Mouse (Mus musculus): ENCODE data around the gene Impg1. TPM values are rescaled to one million over a fixed set of nuclear protein-coding genes. Genes with fewer than 3 reads are reported as not detected.
A peak's percentile ranks its signal among the peaks of the same experiment; 100 is the strongest.

Impg1 gene
- polyA plus RNA-seq, 1 experiment from 2014 or later, result not detected

DNA sequence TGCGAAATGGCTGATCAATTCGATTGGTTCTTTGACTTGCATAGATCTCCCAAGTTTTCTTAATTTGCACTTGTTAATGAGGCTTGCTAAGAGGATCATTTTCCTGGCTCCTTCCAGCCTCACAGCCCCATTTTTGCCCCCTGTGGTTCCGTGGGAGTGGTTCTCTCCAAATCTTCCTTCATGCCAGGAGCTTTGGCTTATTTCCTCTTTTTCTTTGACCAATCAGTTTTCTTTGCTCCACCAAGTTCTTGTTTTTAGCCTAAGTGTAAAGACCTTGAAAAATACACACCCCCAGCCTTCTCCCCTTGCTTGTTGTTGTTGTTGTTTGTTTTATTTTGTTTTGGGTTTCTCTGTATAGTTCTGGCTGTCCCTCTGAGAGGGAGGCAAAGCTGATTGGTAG is 77.4 kb downstream of the Impg1 start:
- WGBS, result 75% methylated on average over 3 of the region's 3 CpGs

DNA sequence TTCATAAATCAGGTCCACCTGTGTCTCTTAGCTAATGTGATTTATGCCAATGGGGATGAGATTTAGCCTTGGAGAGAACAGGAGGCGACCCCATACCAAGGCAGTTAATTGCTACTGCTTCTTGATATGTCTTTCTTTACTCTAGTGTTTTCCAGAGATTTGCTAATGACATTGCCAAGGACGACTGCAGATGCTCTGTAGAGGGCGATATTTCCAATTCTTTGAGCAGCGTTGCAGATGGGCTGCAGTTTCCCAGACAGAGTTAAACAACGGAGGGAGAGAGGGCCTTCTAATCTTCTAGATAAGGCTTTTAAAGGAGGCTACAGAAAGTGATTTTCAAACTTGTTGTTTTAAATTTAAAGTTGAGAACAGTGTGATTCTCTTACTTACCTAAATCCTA is 78.8 kb downstream of the Impg1 start:
- no peak overlapping the region for H3K4me2 ChIP-seq (ENCODE audit: low read length)
- no peaks in the 10 kb centered on the region for H3K36me3 ChIP-seq (ENCODE audit: control insufficient read depth, insufficient read depth)
- no peak overlapping the region for H3K27ac ChIP-seq (ENCODE audit: low read length)
- ATAC-seq, result peak; percentile 64
- no peaks in the 10 kb centered on the region for H3K9me3 ChIP-seq (ENCODE audit: control insufficient read depth, low read length)
- peaks cover 4% of the 10 kb centered on the region; the same call in 1 of the 2 replicates for H3K4me1 ChIP-seq (replicated peaks; ENCODE audit: control insufficient read depth, insufficient read depth, low read length)
- 23% methylated on average over 5 of the region's 5 CpGs for WGBS
- no peak overlapping the region for H3K9ac ChIP-seq (replicated peaks; ENCODE audit: low read depth, low read length)
- H3K4me3 ChIP-seq (replicated peaks; ENCODE audit: low read length), result no peak overlapping the region
- 0 out of 2 replicates have a peak, but pooled peaks cover 3% of the 10 kb centered on the region for H3K27me3 ChIP-seq (replicated peaks; ENCODE audit: control insufficient read depth, insufficient read depth, low read length)

More for the DNA sequence above, 77.4 kb downstream of the Impg1 start:
- 0 out of 2 replicates have a peak, but pooled peaks cover 3% of the 10 kb centered on the region for H3K27me3 ChIP-seq (replicated peaks; ENCODE audit: control insufficient read depth, insufficient read depth, low read length)
- peaks cover 4% of the 10 kb centered on the region; the same call in 1 of the 2 replicates for H3K4me1 ChIP-seq (replicated peaks; ENCODE audit: control insufficient read depth, insufficient read depth, low read length)
- H3K4me3 ChIP-seq (replicated peaks; ENCODE audit: low read length), result no peak overlapping the region
- no peak overlapping the region for H3K27ac ChIP-seq (ENCODE audit: low read length)
- ATAC-seq, result no peak
- no peaks in the 10 kb centered on the region for H3K9me3 ChIP-seq (ENCODE audit: control insufficient read depth, low read length)
- H3K36me3 ChIP-seq (ENCODE audit: control insufficient read depth, insufficient read depth), result no peaks in the 10 kb centered on the region
- H3K9ac ChIP-seq (replicated peaks; ENCODE audit: low read depth, low read length), result no peak overlapping the region
- H3K4me2 ChIP-seq (ENCODE audit: low read length), result no peak overlapping the region

DNA sequence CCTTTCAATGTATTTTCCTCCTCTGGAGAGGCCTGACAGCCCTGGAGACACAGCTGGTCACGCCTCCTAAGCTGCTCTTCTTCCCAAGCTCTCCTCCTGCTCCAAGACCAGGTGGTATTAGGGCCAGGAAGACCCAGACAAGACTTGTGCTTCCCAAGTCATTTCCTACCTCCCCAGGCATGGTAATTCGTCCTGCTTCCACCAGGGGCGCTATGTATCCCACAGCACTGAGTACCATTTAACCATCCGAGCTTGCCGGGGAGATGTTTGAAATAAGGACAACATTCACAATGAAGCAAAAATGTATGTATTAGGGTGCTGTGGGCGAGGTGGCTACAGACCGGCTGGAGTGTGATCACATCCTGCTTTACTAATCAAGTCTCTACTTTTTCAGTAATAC is 79.3 kb downstream of the Impg1 start:
- peaks cover 2% of the 10 kb centered on the region; the same call in 1 of the 2 replicates for H3K4me1 ChIP-seq (replicated peaks; ENCODE audit: control insufficient read depth, insufficient read depth, low read length)
- H3K9ac ChIP-seq (replicated peaks; ENCODE audit: low read depth, low read length), result no peak overlapping the region
- H3K36me3 ChIP-seq (ENCODE audit: control insufficient read depth, insufficient read depth), result no peaks in the 10 kb centered on the region
- H3K4me2 ChIP-seq (ENCODE audit: low read length), result no peak overlapping the region
- H3K9me3 ChIP-seq (ENCODE audit: control insufficient read depth, low read length), result no peaks in the 10 kb centered on the region
- ATAC-seq, result no peak
- 0 out of 2 replicates have a peak, but pooled peaks cover 3% of the 10 kb centered on the region for H3K27me3 ChIP-seq (replicated peaks; ENCODE audit: control insufficient read depth, insufficient read depth, low read length)
- 54% methylated on average over 7 of the region's 7 CpGs for WGBS
- H3K27ac ChIP-seq (ENCODE audit: low read length), result no peak overlapping the region
- no peak overlapping the region for H3K4me3 ChIP-seq (replicated peaks; ENCODE audit: low read length)

DNA sequence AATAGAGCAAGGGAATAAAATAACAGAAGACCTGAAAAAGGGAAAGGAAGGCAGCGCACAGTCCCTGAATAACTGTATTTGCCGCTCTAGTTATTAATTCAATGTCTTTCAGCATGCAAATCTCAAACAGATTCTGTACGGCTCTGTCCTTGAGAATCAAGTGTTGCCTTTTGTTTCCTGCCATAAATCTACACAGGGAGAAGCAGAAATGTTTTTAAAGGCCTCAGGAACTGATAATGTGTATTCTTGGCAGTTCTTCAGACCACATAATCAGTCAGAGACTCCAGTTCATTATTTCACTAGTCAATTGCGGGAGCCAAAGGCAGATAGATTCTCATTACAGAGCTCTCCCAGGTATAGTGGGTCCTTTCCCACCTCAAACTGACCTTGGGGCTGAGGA is 82.6 kb downstream of the Impg1 start:
- Histone ChIP-seq H3K4me2 (ENCODE audit: low read length) (no peak overlapping the region), H3K4me3 (replicated peaks; ENCODE audit: low read length) (no peak overlapping the region), H3K36me3 (ENCODE audit: control insufficient read depth, insufficient read depth) (no peaks in the 10 kb centered on the region), H3K27ac (ENCODE audit: low read length) (no peak overlapping the region), H3K9me3 (ENCODE audit: control insufficient read depth, low read length) (no peaks in the 10 kb centered on the region), H3K27me3 (replicated peaks; ENCODE audit: control insufficient read depth, insufficient read depth, low read length) (0 out of 2 replicates have a peak, but pooled peaks cover 3% of the 10 kb centered on the region), H3K9ac (replicated peaks; ENCODE audit: low read depth, low read length) (no peak overlapping the region), H3K4me1 (replicated peaks; ENCODE audit: control insufficient read depth, insufficient read depth, low read length) (no peaks in the 10 kb centered on the region)
- 78% methylated on average over 4 of the region's 4 CpGs for WGBS
- no peak for ATAC-seq

DNA sequence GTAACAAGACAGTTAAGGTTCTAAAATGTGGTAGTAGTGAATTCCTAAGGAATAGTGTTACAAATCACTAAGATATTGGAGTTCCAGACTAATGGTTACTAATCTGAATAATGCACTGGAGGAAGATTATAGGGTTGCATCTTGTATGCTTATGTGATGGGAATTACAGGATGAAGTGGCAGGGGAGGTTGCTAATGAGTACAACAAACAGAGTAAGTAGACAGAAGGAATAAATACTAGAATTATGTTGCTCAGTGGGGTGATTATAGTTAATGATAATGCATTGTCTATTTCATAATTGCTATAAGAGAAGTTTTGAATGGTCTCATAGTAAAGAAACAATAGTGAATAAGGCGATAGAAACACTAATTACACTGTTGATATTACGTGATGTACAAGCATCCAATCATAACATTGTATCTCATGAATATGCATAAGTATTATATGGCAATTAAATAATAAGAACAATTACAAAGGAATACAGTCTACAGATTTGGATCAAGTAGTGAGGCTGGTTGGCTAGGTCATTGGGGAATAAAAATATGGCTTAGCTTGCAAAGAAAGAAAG is 85.1 kb downstream of the Impg1 start:
- H3K4me2 ChIP-seq (ENCODE audit: low read length), result no peak overlapping the region
- no peak overlapping the region for H3K27ac ChIP-seq (ENCODE audit: low read length)
- H3K4me3 ChIP-seq (replicated peaks; ENCODE audit: low read length), result no peak overlapping the region
- ATAC-seq, result peak; percentile 75
- no peaks in the 10 kb centered on the region for H3K27me3 ChIP-seq (replicated peaks; ENCODE audit: control insufficient read depth, insufficient read depth, low read length)
- H3K9ac ChIP-seq (replicated peaks; ENCODE audit: low read depth, low read length), result no peak overlapping the region
- H3K9me3 ChIP-seq (ENCODE audit: control insufficient read depth, low read length), result no peaks in the 10 kb centered on the region
- no peaks in the 10 kb centered on the region for H3K4me1 ChIP-seq (replicated peaks; ENCODE audit: control insufficient read depth, insufficient read depth, low read length)
- 54% methylated on average over 2 of the region's 2 CpGs for WGBS
- H3K36me3 ChIP-seq (ENCODE audit: control insufficient read depth, insufficient read depth), result no peaks in the 10 kb centered on the region

DNA sequence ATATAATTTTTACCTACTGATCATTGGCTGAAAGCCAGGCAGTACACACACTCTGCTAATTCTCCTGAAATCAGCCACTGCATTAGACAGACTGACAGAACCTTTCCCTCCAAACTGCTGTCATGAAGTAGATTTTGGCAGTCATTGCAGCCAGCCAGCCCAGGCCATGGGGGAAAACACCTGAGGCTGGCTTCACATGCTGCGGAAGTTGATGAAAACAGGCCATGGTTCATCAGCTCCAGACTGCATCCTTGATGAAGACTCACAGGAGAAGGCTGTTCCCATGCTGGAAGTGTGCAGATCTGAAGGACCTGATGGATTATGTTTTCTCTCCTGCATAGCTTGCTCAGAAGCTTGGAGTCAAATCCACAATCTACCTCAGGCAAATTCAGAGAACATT is 91.2 kb downstream of the Impg1 start:
- Histone ChIP-seq H3K4me3 (replicated peaks; ENCODE audit: low read length) (no peak overlapping the region), H3K36me3 (ENCODE audit: control insufficient read depth, insufficient read depth) (no peaks in the 10 kb centered on the region), H3K27ac (ENCODE audit: low read length) (no peak overlapping the region), H3K4me2 (ENCODE audit: low read length) (no peak overlapping the region), H3K9ac (replicated peaks; ENCODE audit: low read depth, low read length) (no peak overlapping the region), H3K9me3 (ENCODE audit: control insufficient read depth, low read length) (no peaks in the 10 kb centered on the region), H3K4me1 (replicated peaks; ENCODE audit: control insufficient read depth, insufficient read depth, low read length) (no peaks in the 10 kb centered on the region), H3K27me3 (replicated peaks; ENCODE audit: control insufficient read depth, insufficient read depth, low read length) (no peaks in the 10 kb centered on the region)
- ATAC-seq, result no peak
- 96% methylated on average over 1 of the region's 1 CpGs for WGBS

DNA sequence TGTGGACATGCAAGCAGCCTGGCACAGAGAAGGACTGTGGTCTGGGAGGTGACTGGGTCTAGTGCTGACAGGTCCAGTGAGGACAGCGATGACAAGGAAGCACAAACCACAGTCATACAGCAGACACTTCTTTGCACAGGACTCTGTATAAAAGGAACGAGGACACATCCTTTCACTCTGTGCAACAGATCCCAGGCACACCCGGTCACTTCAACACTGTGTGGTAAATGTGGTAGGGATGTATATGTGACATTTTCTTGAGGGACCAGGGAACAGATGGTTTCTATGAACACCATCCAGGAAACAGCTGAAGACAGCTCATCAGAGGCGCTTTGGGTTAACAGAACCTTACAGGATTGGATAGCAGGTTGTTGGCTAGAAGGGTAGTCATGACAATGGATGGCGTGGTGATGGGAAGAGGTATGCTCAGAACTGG is 92.0 kb downstream of the Impg1 start:
- Histone ChIP-seq H3K27me3 (replicated peaks; ENCODE audit: control insufficient read depth, insufficient read depth, low read length) (no peaks in the 10 kb centered on the region), H3K36me3 (ENCODE audit: control insufficient read depth, insufficient read depth) (no peaks in the 10 kb centered on the region), H3K4me3 (replicated peaks; ENCODE audit: low read length) (no peak overlapping the region), H3K9ac (replicated peaks; ENCODE audit: low read depth, low read length) (no peak overlapping the region), H3K9me3 (ENCODE audit: control insufficient read depth, low read length) (no peaks in the 10 kb centered on the region), H3K4me2 (ENCODE audit: low read length) (no peak overlapping the region), H3K4me1 (replicated peaks; ENCODE audit: control insufficient read depth, insufficient read depth, low read length) (no peaks in the 10 kb centered on the region), H3K27ac (ENCODE audit: low read length) (no peak overlapping the region)
- ATAC-seq, result no peak
- WGBS, result 93% methylated on average over 5 of the region's 5 CpGs

DNA sequence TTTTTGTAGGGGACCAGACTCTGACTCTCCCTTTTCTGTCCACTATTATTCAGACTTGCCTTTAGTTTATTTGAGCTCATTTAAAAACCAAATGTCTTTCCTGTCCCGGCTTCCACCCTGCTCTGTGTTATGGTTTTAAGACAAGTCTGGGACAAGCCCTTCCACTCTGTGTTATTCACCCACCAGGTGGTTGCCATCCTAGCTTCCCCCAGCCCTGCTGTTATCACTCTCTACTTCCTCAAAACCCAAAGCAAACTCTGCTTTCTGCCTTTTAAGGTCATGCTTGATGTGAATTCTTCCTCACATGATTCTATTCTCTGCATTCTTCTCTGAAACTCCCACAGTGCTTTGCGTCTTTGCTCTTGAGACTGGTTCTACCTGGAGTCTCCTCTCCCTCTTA is 96.6 kb downstream of the Impg1 start:
- Histone ChIP-seq H3K9ac (replicated peaks; ENCODE audit: low read depth, low read length) (no peak overlapping the region), H3K27me3 (replicated peaks; ENCODE audit: control insufficient read depth, insufficient read depth, low read length) (no peaks in the 10 kb centered on the region), H3K4me3 (replicated peaks; ENCODE audit: low read length) (no peak overlapping the region), H3K9me3 (ENCODE audit: control insufficient read depth, low read length) (no peaks in the 10 kb centered on the region), H3K4me1 (replicated peaks; ENCODE audit: control insufficient read depth, insufficient read depth, low read length) (no peaks in the 10 kb centered on the region), H3K4me2 (ENCODE audit: low read length) (no peak overlapping the region), H3K36me3 (ENCODE audit: control insufficient read depth, insufficient read depth) (no peaks in the 10 kb centered on the region), H3K27ac (ENCODE audit: low read length) (no peak overlapping the region)
- 84% methylated on average over 2 of the region's 2 CpGs for WGBS
- ATAC-seq, result no peak

DNA sequence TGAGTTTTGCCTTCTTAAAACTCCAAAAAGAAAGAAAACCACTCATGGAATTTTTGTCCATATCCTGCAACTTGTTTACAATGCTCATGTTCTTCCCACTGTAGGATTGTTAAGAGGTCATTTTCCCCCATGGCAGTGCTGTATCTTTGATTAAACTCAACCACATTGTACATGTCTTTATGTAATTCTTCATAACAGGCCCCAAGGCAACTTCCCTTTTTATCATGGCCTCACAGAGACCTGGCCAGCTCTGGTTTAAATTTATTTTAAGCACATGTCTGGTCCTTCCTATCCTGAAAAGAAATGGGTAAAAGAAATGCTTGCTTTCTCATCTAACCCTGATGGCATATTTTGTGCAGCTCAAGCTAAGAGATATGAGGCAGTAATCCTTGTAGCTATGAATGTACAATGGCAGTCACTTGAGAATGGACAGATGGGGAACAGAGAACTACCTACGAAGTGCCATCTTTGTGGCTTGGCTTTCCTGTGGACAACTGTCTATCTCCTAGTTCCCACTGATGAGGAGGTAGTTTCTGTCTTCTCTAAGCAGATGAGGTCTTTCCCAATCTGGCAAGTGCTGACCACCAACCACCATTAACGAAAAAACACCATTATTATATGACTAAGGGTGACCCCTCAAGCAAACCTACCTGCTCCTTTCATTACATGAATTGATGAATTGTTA is 97.6 kb downstream of the Impg1 start:
- no peak for ATAC-seq
- no peaks in the 10 kb centered on the region for H3K9me3 ChIP-seq (ENCODE audit: control insufficient read depth, low read length)

More for the DNA sequence above, 97.6 kb downstream of the Impg1 start:
- 87% methylated on average over 2 of the region's 2 CpGs for WGBS
- Histone ChIP-seq H3K27me3 (replicated peaks; ENCODE audit: control insufficient read depth, insufficient read depth, low read length) (no peaks in the 10 kb centered on the region), H3K36me3 (ENCODE audit: control insufficient read depth, insufficient read depth) (no peaks in the 10 kb centered on the region), H3K27ac (ENCODE audit: low read length) (no peak overlapping the region), H3K4me3 (replicated peaks; ENCODE audit: low read length) (no peak overlapping the region), H3K4me2 (ENCODE audit: low read length) (no peak overlapping the region), H3K4me1 (replicated peaks; ENCODE audit: control insufficient read depth, insufficient read depth, low read length) (no peaks in the 10 kb centered on the region), H3K9ac (replicated peaks; ENCODE audit: low read depth, low read length) (no peak overlapping the region)
